Mouse (Mus musculus) midbrain, embryonic 11.5 days (tissue): ENCODE measurements at regions not wholly inside any gene's neighbourhood (a gene's known extent, or its start where the extent isn't known, plus 50 kb on each side); places are given as distances from the start of the nearest gene placed in this dataset. TPM values are rescaled to one million over a fixed set of nuclear protein-coding genes. Genes with fewer than 3 reads are reported as not detected.

Experiments used
- ATAC-seq: fragments of 200-750 bp; cut with Nextera tagmentation; 2 replicates; pipeline ENCODE4 v1.8.0; 2017; ENCODE audit warnings: moderate TSS enrichment, moderate library complexity; ENCODE audit not compliant: low FRiP score
- DNase-seq: peaks from one replicate; pipeline ENCODE4 v3.0.0; 2015; ENCODE audit warnings: low spot score; ENCODE audit errors: missing footprints
- H3K27ac ChIP-seq: fragments of 300-500 bp; sonication (generic); 2 replicates; pipeline ENCODE4 v1.5.1; 2014; ENCODE audit warnings: low read depth, low read length
- H3K27me3 ChIP-seq: fragments of 300-500 bp; sonication (generic); 2 replicates; pipeline ENCODE4 v1.6.1; 2014; ENCODE audit warnings: mild to moderate bottlenecking, low read length, moderate library complexity, mixed read lengths; ENCODE audit not compliant: control insufficient read depth, insufficient read depth
- H3K36me3 ChIP-seq: fragments of 300-500 bp; sonication (generic); 2 replicates; pipeline ENCODE4 v1.6.1; 2014; ENCODE audit warnings: mild to moderate bottlenecking, low read length, moderate library complexity, mixed read lengths; ENCODE audit not compliant: control insufficient read depth, insufficient read depth
- H3K4me1 ChIP-seq: fragments of 300-500 bp; sonication (generic); 2 replicates; pipeline ENCODE4 v1.6.1; 2014; ENCODE audit warnings: low read length; ENCODE audit not compliant: control insufficient read depth, insufficient read depth
- H3K4me2 ChIP-seq: fragments of 300-500 bp; sonication (generic); 2 replicates; pipeline ENCODE4 v1.6.1; 2014; ENCODE audit warnings: mild to moderate bottlenecking, moderate library complexity
- H3K4me3 ChIP-seq: fragments of 300-500 bp; sonication (generic); 2 replicates; pipeline ENCODE4 v1.5.1; 2014; ENCODE audit warnings: low read depth, low read length
- H3K9ac ChIP-seq: fragments of 300-500 bp; sonication (generic); 2 replicates; pipeline ENCODE4 v1.6.1; 2014; ENCODE audit warnings: low read length
- H3K9me3 ChIP-seq: fragments of 300-500 bp; sonication (generic); 2 replicates; pipeline ENCODE4 v1.6.1; 2016; ENCODE audit warnings: low read length; ENCODE audit not compliant: control insufficient read depth
- WGBS: fragments of 180-500 bp; shearing (Covaris S2); extraction: QIAGEN DNeasy Blood & Tissue Kit; methylation state at CpG from one replicate; pipeline ENCODE4 v1.1.7; 2014; 5-methylcytosine and 5-hydroxymethylcytosine counted together
- microRNA counts: library from miRNA; unstranded; fragments of <30 nt; microRNA quantifications from one replicate; lab custom pipeline; 2015
- microRNA-seq: library from miRNA; unstranded; fragments of <30 nt; microRNA quantifications from one replicate; pipeline ENCODE4, GENCODE M21; 2017

- H3K27ac ChIP-seq, result peak overlapping the region; percentile 89
- no peaks in the 10 kb centered on the region for H3K9me3 ChIP-seq
- H3K4me1 ChIP-seq, result peaks cover 16% of the 10 kb centered on the region
- no peak for DNase-seq
- no peak overlapping the region for H3K9ac ChIP-seq
- WGBS, result 37% methylated on average over 7 of the region's 7 CpGs
- no peaks in the 10 kb centered on the region for H3K27me3 ChIP-seq
- no peak for ATAC-seq
- no peak overlapping the region for H3K4me3 ChIP-seq
- no peak overlapping the region for H3K4me2 ChIP-seq
- H3K36me3 ChIP-seq, result no peaks in the 10 kb centered on the region
These were observed 73.5 kb upstream of the Zcchc13 start for GRCm38 (mm10) chrX:103556681-103557490.

GRCm38 (mm10) chrX:103557496-103557895 is 72.9 kb upstream of the Zcchc13 start:
- H3K27ac ChIP-seq, result no peak overlapping the region
- H3K27me3 ChIP-seq, result no peaks in the 10 kb centered on the region
- H3K4me1 ChIP-seq, result peaks cover 16% of the 10 kb centered on the region
- ATAC-seq (no peak), DNase-seq (no peak)
- no peak overlapping the region for H3K4me2 ChIP-seq
- H3K4me3 ChIP-seq, result no peak overlapping the region
- 80% methylated on average over 4 of the region's 4 CpGs for WGBS
- H3K9me3 ChIP-seq, result no peaks in the 10 kb centered on the region
- no peaks in the 10 kb centered on the region for H3K36me3 ChIP-seq
- no peak overlapping the region for H3K9ac ChIP-seq

GRCm38 (mm10) chrX:103563531-103564246 is 66.7 kb upstream of the Zcchc13 start:
- Histone ChIP-seq H3K9me3 (no peaks in the 10 kb centered on the region), H3K27me3 (no peaks in the 10 kb centered on the region), H3K4me3 (no peak overlapping the region), H3K36me3 (0 out of 2 replicates have a peak, but pooled peaks cover 3% of the 10 kb centered on the region), H3K4me2 (no peak overlapping the region), H3K9ac (no peak overlapping the region), H3K27ac (no peak overlapping the region), H3K4me1 (no peaks in the 10 kb centered on the region)
- ATAC-seq (peak; percentile 46; the same call in 1 of the 2 replicates), DNase-seq (no peak)
- WGBS, result 82% methylated on average over 8 of the region's 8 CpGs

- WGBS, result 95% methylated on average over 4 of the region's 4 CpGs
These were observed 57.0 kb upstream of the Zcchc13 start for GRCm38 (mm10) chrX:103573344-103573743.

GRCm38 (mm10) chrX:103579484-103579883 is 50.9 kb upstream of the Zcchc13 start:
- Histone ChIP-seq H3K4me3 (no peak overlapping the region), H3K36me3 (no peaks in the 10 kb centered on the region), H3K4me1 (no peaks in the 10 kb centered on the region), H3K27ac (no peak overlapping the region), H3K4me2 (no peak overlapping the region), H3K9me3 (no peaks in the 10 kb centered on the region), H3K9ac (no peak overlapping the region), H3K27me3 (no peaks in the 10 kb centered on the region)
- ATAC-seq, result no peak
- no peak for DNase-seq
- WGBS, result 94% methylated on average over 5 of the region's 5 CpGs

More at GRCm38 (mm10) chrX:103573344-103573743, 57.0 kb upstream of the Zcchc13 start:
- H3K9me3 ChIP-seq, result no peaks in the 10 kb centered on the region
- H3K9ac ChIP-seq, result no peak overlapping the region
- DNase-seq (no peak), ATAC-seq (no peak)
- no peak overlapping the region for H3K27ac ChIP-seq
- H3K4me3 ChIP-seq, result no peak overlapping the region
- H3K4me2 ChIP-seq, result no peak overlapping the region
- no peaks in the 10 kb centered on the region for H3K36me3 ChIP-seq
- no peaks in the 10 kb centered on the region for H3K27me3 ChIP-seq
- no peaks in the 10 kb centered on the region for H3K4me1 ChIP-seq

MicroRNAs encoded in the stretch of these regions (microRNA counts, 519-probe panel; counts per million panel counts)
- microRNA mmu-miR-374 (lab: Ali Mortazavi, UCI) (5,640 counts per million, percentile 75 among the panel's probes with 10 or more counts), microRNA mmu-miR-421 (lab: Ali Mortazavi, UCI) (4,864 counts per million, percentile 49 among the panel's probes with 10 or more counts)

Small RNA genes in the stretch of these regions (microRNA-seq; reads per million reads assigned to microRNA genes)
- gene Mir374b (not detected), gene Mir374c (not detected), gene Mir421 (1,183 reads per million, percentile 79 among the genes with 10 or more reads in this experiment)
